Mouse (Mus musculus): ENCODE data around the gene Gcdh.

DNA sequence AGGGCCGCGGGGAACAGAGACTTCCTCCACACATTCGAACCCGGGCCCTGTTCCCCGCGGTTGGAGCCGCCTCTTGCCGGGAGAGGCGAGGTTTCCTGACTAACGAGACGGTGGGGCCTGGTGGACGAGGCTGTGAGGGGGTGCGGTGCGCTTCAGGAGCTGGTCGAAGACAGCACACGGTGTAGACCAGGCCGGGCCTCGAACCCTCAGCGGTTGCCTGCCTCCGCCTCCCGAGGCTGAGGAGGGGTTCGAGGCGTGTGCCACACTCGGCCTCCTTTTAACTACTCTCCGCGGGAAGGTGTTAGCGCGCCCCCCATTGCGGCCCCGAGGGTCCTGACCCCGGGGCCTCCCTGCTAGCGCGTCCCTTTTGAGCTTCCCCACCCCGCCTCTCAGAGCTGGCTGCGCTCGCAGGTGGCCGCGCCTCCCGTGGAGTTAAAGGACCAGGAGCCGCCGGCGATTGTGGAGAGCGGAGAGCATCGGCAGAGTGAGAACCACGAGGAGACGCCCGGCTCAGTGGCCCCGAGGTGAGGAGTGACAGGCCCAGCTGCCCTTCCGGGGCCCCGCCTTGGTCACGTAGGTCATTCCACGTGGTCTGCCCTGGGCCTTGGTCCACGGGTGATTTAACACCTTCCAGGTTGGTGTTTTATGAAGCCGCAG, 21.3 kb downstream of the Gcdh start:
- TF ChIP-seq CTCF (IDR thresholded peaks at IDR 0.05; ENCODE audit: low read depth) (no peak), EP300 (optimal IDR thresholded peaks at IDR 0.05) (no peak)
